Mouse (Mus musculus) left cerebral cortex, adult 9 months (tissue): ENCODE data around the gene Itsn1.
A peak's percentile ranks its signal among the peaks of the same experiment; 100 is the strongest.

Experiments used
- DNase-seq, 2 experiments: peaks; one replicate each; pipeline ENCODE4 v3.0.0; 2022; ENCODE audit warnings: low spot score in 2 of 2

The Itsn1 gene

DNA sequence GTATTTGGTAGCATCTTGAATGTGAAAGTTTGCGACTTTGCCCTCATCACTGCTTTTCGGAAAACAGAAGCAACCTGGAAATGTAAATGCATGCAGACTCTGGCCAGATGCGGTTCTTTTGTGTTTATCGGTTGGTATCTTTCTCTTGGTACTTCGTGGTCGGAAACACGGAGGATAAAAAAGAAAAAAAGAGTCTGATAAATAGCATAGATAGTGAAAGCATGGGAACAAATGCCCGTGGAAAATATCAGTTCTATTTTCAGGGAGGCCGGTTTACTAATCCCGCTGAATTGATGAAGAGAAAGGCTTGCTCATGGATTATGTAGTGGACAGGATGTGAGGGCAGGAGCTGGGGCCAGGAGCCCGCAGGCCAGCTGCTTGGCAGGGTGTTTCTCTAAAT, 1.4 kb downstream of the Itsn1 start:
- DNase-seq, result no peak

GRCm38 (mm10) chr16:91732816-91733215, 3.7 kb downstream of the Itsn1 start:
- DNase-seq, result no peak

DNA sequence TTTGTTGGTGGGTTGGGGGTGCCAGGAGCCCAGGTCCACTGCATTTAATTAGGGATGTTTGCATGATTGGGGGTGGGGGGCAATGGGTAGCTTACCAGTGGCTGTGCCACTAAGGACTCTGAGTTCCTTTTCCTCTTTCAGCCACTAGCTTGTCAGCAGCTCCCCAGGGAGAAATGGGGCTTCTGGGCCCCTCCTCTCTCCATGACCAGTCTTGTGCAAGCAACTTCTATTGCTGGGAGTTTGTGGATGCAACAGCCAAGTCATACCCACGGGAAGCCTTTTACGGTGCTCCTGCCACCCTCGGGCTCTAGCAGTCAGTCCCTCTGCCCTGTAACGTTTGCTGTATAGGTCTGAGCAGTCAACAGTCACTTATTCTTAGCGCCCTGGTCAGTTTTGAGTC, 5.7 kb downstream of the Itsn1 start:
- no peak for DNase-seq

DNA sequence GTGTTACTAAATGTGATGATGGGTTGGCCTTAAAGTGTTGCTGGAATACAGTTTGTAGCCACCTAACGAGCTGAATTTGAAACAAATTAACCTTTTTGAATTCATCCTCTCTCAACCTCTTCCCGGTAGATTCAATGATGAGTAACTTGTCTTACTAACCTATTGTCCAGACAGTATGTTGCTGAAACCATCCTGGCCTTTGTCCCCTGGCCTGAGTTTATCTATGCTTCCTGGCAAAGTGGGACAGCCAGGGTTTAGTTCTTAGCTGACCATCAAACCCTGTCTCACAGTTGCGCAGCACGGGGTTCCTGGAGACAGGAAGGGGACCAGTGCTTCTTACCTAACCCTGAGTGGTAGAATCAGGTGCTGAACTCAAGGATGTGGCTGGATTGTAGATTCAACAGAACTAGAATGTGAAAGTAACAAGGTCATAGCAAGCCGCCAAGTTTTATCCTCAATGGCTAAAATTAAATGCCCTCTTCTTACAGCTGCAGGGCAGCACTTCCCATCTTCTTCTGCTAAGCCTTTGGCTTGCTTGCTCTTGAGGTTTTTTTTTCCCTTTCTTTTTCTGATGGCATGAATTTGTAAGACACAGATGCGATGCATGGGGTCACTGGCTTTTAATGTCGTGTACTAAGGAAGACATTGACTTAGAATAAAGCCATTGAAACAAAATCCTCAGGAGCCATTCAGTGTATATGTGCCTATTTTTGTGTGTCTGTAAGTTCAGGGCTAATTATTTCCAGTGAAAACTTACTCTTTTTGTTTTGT, 7.2 kb downstream of the Itsn1 start:
- DNase-seq, result no peak

GRCm38 (mm10) chr16:91738505-91738904, 9.4 kb downstream of the Itsn1 start:
- no peak for DNase-seq

GRCm38 (mm10) chr16:91740184-91740917, 11.3 kb downstream of the Itsn1 start:
- DNase-seq, result no peak

GRCm38 (mm10) chr16:91740918-91741255, 11.8 kb downstream of the Itsn1 start:
- no peak for DNase-seq

DNA sequence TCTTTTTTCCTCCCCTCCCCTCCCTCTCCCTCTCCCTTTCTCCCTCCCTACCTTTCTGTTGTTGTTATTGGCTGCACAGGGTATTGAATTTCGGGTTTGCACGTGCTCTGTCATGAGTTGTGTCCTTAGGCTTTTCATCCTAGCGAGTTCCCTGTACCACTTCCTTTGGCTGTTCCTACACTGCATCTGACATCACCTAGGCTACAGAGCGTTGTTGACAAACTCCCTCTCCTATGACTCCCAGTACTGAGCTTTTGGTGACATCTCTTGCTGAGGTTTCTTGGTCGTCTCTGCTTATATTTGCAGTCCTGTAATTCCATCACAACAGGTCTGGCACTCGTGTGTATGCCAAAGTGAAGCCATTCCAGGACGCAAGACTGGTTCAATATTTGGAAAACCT, 14.0 kb downstream of the Itsn1 start:
- DNase-seq, result no peak

DNA sequence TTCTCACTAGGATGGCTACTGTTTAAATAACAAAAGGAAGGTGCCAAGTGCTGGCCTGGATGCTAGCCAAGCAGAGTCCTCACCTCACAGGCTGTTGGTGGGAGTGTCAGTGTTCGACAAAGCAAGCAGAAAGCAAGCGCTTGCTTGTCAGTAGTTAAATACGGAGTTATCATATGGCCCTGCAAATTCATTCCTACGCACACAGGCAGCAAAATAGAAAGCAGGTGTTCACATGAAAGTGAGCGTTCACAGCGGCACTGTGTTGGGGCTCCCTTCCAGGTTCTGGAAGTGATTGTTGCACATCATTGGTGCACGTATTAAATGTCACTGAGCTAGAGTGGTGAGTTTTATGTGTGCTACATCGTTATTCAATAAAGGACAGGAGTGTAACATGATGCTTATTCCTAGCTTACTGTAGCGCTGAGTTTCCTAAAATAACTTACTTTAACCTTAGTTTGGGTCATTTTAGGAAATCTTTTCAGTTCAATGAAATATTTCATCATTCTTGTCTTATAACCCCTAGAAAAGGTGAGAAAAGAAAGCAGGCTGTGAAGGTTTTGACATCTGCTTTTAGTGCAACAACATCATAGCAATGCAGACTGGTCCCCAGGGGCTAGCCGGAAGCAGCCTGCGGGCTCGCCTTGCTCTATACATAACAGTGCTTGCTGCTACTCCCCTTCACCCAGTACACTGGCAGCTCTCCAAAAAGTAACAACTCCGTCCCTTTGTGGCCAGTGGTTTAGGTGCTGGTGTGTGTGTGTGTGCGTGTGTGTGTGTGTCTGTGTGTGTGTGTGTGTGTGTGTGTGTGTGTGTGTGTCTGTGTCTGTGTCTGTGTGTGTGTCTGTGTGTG, 17.2 kb downstream of the Itsn1 start:
- DNase-seq, result peak in 1 of 2 experiments; percentile 84

GRCm38 (mm10) chr16:91747567-91747966, 18.5 kb downstream of the Itsn1 start:
- no peak for DNase-seq

GRCm38 (mm10) chr16:91751644-91752385, 22.7 kb downstream of the Itsn1 start:
- no peak for DNase-seq

GRCm38 (mm10) chr16:91753611-91754010, 24.5 kb downstream of the Itsn1 start:
- no peak for DNase-seq

DNA sequence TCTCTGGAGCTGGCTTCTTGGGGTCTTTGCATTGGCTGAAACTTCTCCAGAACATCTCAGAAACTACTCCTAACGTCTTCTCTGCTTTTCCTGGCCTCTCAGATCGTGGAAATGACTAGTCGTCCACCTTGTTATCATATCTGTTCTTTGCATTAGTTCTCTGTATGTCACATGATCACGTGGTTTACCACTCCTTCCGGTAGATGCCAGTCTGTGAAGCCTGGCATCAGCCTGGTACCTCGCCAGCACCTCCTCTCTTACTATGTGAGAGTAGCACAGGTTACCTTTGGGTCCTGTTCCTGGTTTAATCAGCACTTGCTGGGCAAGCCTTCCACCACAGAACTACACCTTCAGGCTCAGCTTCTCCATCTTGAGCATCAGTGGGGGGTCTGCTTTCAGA, 25.9 kb downstream of the Itsn1 start:
- no peak for DNase-seq

DNA sequence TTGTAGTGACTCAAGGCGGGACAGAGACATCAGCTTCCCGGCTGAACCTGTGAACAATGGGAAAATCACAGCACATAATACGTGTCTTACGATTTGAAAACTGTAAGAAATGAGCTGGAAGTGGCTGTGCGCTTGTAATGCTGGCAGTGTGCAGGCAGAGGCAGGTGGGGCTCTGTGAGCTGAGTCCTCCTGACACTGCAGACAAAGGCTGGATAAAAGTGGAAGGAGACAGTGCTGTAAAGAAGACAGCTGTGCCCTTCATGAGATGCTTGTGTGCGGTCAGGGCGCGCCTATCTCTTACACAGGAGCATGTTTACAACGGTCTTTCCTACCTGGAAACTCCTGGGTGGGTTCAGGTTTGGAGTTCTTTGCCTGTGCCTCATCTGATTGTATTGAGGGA, 32.1 kb downstream of the Itsn1 start:
- no peak for DNase-seq

DNA sequence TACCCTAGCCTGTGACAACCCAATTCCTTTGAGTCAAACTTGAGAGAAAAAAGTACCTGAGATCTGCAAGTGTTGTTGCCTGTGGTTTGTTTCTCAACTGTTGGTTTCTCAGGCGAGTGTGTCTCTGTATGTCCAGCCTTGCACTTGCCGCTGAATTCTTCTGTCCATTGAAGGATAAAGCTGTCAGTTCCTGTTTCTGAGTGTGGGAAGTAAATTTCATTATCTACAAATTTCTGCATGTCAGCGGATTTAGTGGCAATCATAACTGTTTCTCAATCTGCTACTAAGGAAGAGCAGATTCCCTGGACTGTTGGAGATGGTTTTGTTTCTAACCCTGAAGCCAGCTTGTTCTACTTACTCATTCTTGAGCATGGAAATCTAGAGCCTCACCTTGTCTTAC, 32.7 kb downstream of the Itsn1 start:
- no peak for DNase-seq

GRCm38 (mm10) chr16:91762476-91762875, 33.4 kb downstream of the Itsn1 start:
- no peak for DNase-seq

DNA sequence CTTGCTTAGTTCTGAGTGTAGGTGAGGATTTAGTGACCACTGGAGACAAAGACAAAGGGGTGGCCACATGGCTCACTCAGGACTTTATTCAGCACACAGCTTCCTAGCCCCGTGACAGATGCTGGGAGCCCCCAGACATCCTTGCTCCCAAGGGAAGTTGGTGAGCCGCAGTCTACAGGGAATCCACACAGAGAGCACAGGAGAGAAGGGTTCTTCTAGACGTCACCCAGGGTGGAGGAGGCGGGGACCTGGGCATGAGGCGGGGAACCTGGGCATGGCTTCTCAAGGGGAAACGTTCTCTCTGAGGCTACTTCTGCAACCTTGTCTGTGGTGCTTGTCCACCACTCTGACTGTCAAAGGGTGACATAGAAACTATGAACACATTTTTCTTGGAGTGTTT, 34.9 kb downstream of the Itsn1 start:
- DNase-seq, result no peak

GRCm38 (mm10) chr16:91764414-91764813, 35.3 kb downstream of the Itsn1 start:
- no peak for DNase-seq

DNA sequence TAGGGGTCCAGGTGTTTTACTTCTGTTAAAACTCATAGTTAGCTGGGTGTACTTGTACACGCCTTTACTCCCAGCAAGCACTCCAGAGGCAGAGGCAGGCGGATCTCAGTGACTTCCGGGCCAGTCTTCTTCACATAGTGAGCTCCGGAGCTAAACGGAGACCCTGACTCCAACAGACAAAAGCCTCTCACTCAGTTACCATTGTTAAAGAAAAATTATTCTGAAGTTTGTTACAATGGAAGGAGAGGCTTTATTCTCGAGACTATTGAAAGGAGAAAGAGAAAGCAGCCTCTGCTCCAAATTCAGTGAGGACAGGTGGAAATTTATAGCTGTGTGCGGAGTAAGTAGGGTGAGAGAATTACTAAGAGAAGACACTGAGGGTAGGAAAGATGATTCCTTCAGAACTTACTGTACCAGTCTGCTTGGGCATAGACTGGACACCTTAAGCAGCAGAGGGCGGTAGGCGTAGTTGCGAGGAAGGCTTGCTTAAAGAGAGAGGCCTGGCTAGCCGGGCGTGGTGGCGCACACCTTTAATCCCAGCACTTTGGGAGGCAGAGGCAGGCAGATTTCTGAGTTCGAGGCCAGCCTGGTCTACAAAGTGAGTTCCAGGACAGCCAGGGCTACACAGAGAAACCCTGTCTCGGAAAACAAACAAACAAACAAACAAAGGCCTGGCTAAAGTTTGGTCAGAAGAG, 36.2 kb downstream of the Itsn1 start:
- no peak for DNase-seq

DNA sequence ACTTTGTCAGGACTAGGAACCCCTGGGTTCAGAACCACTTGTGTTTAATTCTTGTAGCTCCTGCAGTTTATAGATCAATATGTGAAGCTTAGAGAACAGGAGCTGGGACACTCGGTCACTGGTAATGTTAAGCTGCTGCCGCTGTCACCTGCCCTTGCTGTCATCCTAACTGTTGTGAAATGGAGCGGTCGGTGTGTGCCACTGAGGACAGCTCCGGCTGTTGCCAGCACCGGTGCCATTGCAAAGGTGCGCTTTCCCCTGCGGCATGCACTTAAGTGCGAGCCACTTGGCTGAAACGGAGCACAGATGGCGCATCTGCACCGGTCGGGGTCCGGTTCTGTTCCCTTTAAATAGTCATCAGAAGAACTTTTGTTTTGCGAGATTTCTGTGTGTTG, 36.7 kb downstream of the Itsn1 start:
- no peak for DNase-seq

DNA sequence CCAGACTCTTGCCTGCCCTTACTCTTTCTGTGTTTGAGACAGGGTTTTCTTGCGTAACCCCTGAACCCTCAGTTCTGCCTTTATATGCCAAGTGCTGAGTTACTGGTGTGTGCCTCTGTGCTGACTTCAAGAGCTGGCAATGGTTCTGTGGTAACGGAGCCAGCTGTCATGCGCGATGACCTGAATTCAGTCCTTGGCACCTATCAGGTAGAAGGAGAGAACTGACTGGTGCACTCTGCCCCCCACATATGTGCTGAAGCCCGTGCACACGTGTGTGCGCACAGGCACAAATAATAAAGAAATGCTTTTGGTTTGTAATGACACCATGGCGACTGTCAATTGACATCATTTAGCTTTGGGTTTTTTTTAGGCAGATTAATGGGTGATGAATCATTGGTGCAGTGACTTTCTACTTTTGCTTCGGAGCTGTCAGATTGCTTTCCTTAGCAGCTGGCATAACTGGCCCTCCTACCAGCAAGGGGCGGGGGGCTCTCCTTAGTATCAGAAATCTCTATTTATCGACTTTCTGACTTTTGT, 38.2 kb downstream of the Itsn1 start:
- DNase-seq, result no peak
